Mouse (Mus musculus): ENCODE results near the gene Olfr1087.
"Not testable (repeated sequence)": the region's sequence is repeated elsewhere in the genome, so short reads cannot be mapped to it uniquely, and the experiment has no call there.

The Olfr1087 gene

GRCm38 (mm10) chr2:86698295-86698694 lies at the start of gene Olfr1087:
Olfr1087 (minus strand) TSS chr2:86698395.
- DNase-seq (ENCODE audit: low read depth): no peak

GRCm38 (mm10) chr2:86733601-86734000 lies 35.4 kb upstream of the Olfr1087 start, which contains the start of gene Olfr1089:
Olfr1089 (minus strand) TSS chr2:86733701.
- no peak for DNase-seq (ENCODE audit: low read depth)

GRCm38 (mm10) chr2:86679992-86680391 lies 18.2 kb downstream of the Olfr1087 start, which contains the start of gene Olfr1086:
Olfr1086 (minus strand) TSS chr2:86680092.
- DNase-seq (ENCODE audit: low read depth): no peak

- no peak for DNase-seq (ENCODE audit: low read depth)
These were observed 36.3 kb downstream of the Olfr1087 start, which contains the start of gene Olfr1085 for GRCm38 (mm10) chr2:86661919-86662318. Olfr1085 (minus strand) TSS chr2:86662019.

GRCm38 (mm10) chr2:86639625-86640024 lies 58.6 kb downstream of the Olfr1087 start, which contains the start of gene Olfr1084:
Olfr1084 (minus strand) TSS chr2:86639725.
- DNase-seq (ENCODE audit: low read depth): not testable (repeated sequence)

Data from c-Kit-positive CD71-negative TER-119-negative erythroid progenitor cells, embryonic 14.5 days (primary cell).